Mouse (Mus musculus) MEL (cell line): ENCODE results near the gene Mdfi. TPM values are rescaled to one million over a fixed set of nuclear protein-coding genes. Genes with fewer than 3 reads are reported as not detected.

Experiments
- DNase-seq: peaks from one replicate; pipeline ENCODE4 v3.0.0; 2011; ENCODE audit warnings: low read depth, low spot score
- H3K27ac ChIP-seq: 2 replicates; pipeline ENCODE4 v1.5.1; 2012; ENCODE audit warnings: low read depth, mild to moderate bottlenecking, control low read depth, low read length, moderate library complexity; ENCODE audit not compliant: control insufficient read depth
- H3K27me3 ChIP-seq, 2 experiments: fragments of 150-350 bp in 1 of 2; sonication (generic) in 1 of 2; 2 replicates each; pipeline ENCODE4 v1.6.1; 2012; ENCODE audit warnings: low read length in 2 of 2, mild to moderate bottlenecking in 2 of 2, improper control_type of control experiment in 1 of 2, moderate library complexity in 1 of 2; ENCODE audit not compliant: insufficient read depth in 2 of 2, control insufficient read depth in 1 of 2
- H3K36me3 ChIP-seq, 2 experiments: 2 replicates each; pipeline ENCODE4 v1.6.1; 2012 to 2014; ENCODE audit warnings: low read length in 2 of 2, improper control_type of control experiment in 1 of 2, inconsistent platforms in 1 of 2, mild to moderate bottlenecking in 1 of 2; ENCODE audit not compliant: insufficient read depth in 2 of 2, control insufficient read depth in 1 of 2
- H3K4me1 ChIP-seq, 2 experiments: fragments of 150-350 bp in 1 of 2; sonication (generic) in 1 of 2; 2 replicates each; pipeline ENCODE4 v1.6.1; 2012; ENCODE audit warnings: low read length in 2 of 2, improper control_type of control experiment in 1 of 2, mild to moderate bottlenecking in 1 of 2; ENCODE audit not compliant: insufficient read depth in 2 of 2, control insufficient read depth in 1 of 2
- H3K4me3 ChIP-seq, 2 experiments: fragments of 150-350 bp in 1 of 2; sonication (generic) in 1 of 2; 2 replicates each; pipeline ENCODE4 v1.5.1; 2012; ENCODE audit warnings: low read depth in 2 of 2, low read length in 2 of 2, mild to moderate bottlenecking in 2 of 2, moderate library complexity in 2 of 2, control low read depth in 1 of 2, improper control_type of control experiment in 1 of 2; ENCODE audit not compliant: control insufficient read depth in 1 of 2, insufficient read depth in 1 of 2
- H3K79me2 ChIP-seq: 2 replicates; pipeline ENCODE4 v1.6.1; 2012; ENCODE audit warnings: mild to moderate bottlenecking, low read length, moderate library complexity; ENCODE audit not compliant: control insufficient read depth, poor library complexity, insufficient read depth
- H3K9ac ChIP-seq: 2 replicates; pipeline ENCODE4 v1.6.1; 2012; ENCODE audit warnings: low read depth, mild to moderate bottlenecking, control low read depth, low read length, moderate library complexity; ENCODE audit not compliant: control insufficient read depth, poor library complexity, severe bottlenecking
- H3K9me3 ChIP-seq: fragments of 150-350 bp; sonication (generic); replicated peaks from 2 replicates; pipeline ENCODE4 v1.6.1; 2012; ENCODE audit warnings: mild to moderate bottlenecking, low read length, improper control_type of control experiment, moderate library complexity; ENCODE audit not compliant: insufficient read depth
- CTCF ChIP-seq, 3 experiments: IDR thresholded peaks in 2 of 3; conservative IDR thresholded peaks in 1 of 3; 2 replicates each; pipeline ENCODE4 v1.5.1; 2011 to 2012; ENCODE audit warnings: low read length in 3 of 3, low read depth in 2 of 3, mild to moderate bottlenecking in 2 of 3, improper control_type of control experiment in 1 of 3, inconsistent platforms in 1 of 3, mixed read lengths in 1 of 3, moderate library complexity in 1 of 3; ENCODE audit not compliant: control insufficient read depth in 1 of 3, insufficient read depth in 1 of 3, poor library complexity in 1 of 3, severe bottlenecking in 1 of 3
- E2F4 ChIP-seq: IDR thresholded peaks from 2 replicates; pipeline ENCODE4 v1.6.1; 2011; ENCODE audit warnings: low read depth, low read length, improper control_type of control experiment, borderline replicate concordance
- EP300 ChIP-seq, 2 experiments: IDR thresholded peaks; 2 replicates each; pipeline ENCODE4 v1.6.1; 2011; ENCODE audit warnings: improper control_type of control experiment in 2 of 2, low read length in 2 of 2, low read depth in 1 of 2, mild to moderate bottlenecking in 1 of 2
- ETS1 ChIP-seq: IDR thresholded peaks from 2 replicates; pipeline ENCODE4 v1.6.1; 2012; ENCODE audit warnings: low read depth, mild to moderate bottlenecking, inconsistent platforms, low read length, improper control_type of control experiment, moderate library complexity
- GABPA ChIP-seq: IDR thresholded peaks from 2 replicates; pipeline ENCODE4 v1.6.1; 2012; ENCODE audit warnings: low read depth, mild to moderate bottlenecking, inconsistent platforms, low read length, improper control_type of control experiment, moderate library complexity
- GATA1 ChIP-seq: IDR thresholded peaks from 2 replicates; pipeline ENCODE4 v1.6.1; 2011; ENCODE audit warnings: low read depth, low read length, improper control_type of control experiment
- KAT2A ChIP-seq: conservative IDR thresholded peaks from 2 replicates; pipeline ENCODE4 v1.6.1; 2012; ENCODE audit warnings: low read depth, low read length, improper control_type of control experiment, inconsistent platforms
- MXI1 ChIP-seq: IDR thresholded peaks from 2 replicates; pipeline ENCODE4 v1.6.1; 2011; ENCODE audit warnings: mild to moderate bottlenecking, low read depth, low read length, improper control_type of control experiment
- NRF1 ChIP-seq: IDR thresholded peaks from 2 replicates; pipeline ENCODE4 v1.6.1; 2014; ENCODE audit warnings: low read depth, mild to moderate bottlenecking, inconsistent platforms, low read length, improper control_type of control experiment, moderate library complexity; ENCODE audit not compliant: poor library complexity, insufficient read depth, severe bottlenecking
- RAD21 ChIP-seq: IDR thresholded peaks from 2 replicates; pipeline ENCODE4 v1.6.1; 2011; ENCODE audit warnings: mild to moderate bottlenecking, low read depth, low read length, improper control_type of control experiment
- SMC3 ChIP-seq: IDR thresholded peaks from 2 replicates; pipeline ENCODE4 v1.6.1; 2011; ENCODE audit warnings: low read depth, low read length, improper control_type of control experiment
- TCF12 ChIP-seq: IDR thresholded peaks from 2 replicates; pipeline ENCODE4 v1.6.1; 2014; ENCODE audit warnings: low read depth, mild to moderate bottlenecking, inconsistent platforms, low read length, improper control_type of control experiment, moderate library complexity
- UBTF ChIP-seq: IDR thresholded peaks from 2 replicates; pipeline ENCODE4 v1.6.1; 2012; ENCODE audit warnings: low read depth, mild to moderate bottlenecking, inconsistent platforms, low read length, improper control_type of control experiment, moderate library complexity, borderline replicate concordance; ENCODE audit not compliant: insufficient read depth
- USF1 ChIP-seq: IDR thresholded peaks from 2 replicates; pipeline ENCODE4 v1.6.1; 2014; ENCODE audit warnings: low read depth, mild to moderate bottlenecking, inconsistent platforms, low read length, improper control_type of control experiment, moderate library complexity
- ZC3H11A ChIP-seq: IDR thresholded peaks from 2 replicates; pipeline ENCODE4 v1.6.1; 2012; ENCODE audit warnings: low read depth, mild to moderate bottlenecking, inconsistent platforms, low read length, improper control_type of control experiment
- ZNF384 ChIP-seq: IDR thresholded peaks from 2 replicates; pipeline ENCODE4 v1.6.1; 2012; ENCODE audit warnings: low read depth, mild to moderate bottlenecking, inconsistent platforms, low read length, improper control_type of control experiment
- polyA plus RNA-seq, 2 experiments: library from polyadenylated mRNA; stranded (reverse) in 1 of 2; unstranded in 1 of 2; fragments of >175 nt in 1 of 2; fragments of >200 nt in 1 of 2; gene quantifications; 2 replicates each; pipeline versions ENCODE4 v1.2.1 to v1.2.4; 2012; ENCODE audit warnings: low replicate concordance in 2 of 2, low read depth in 1 of 2; ENCODE audit not compliant: insufficient read length in 2 of 2, insufficient read depth in 1 of 2, missing spikeins in 1 of 2
- total RNA-seq: library from RNA; depleted of rRNA; stranded (reverse); fragments of 300-350 nt; gene quantifications from 2 replicates; pipeline ENCODE4 v1.2.3, GENCODE M21; 2012

Mdfi gene
- total and polyA plus RNA-seq, 3 experiments: not detected

GRCm38 (mm10) chr17:47872311-47873011, 38.0 kb upstream of the Mdfi start:
- no peak for TF ChIP-seq TCF12
- TF ChIP-seq USF1: no peak
- H3K4me3 ChIP-seq: no peak overlapping the region
- no peaks in the 10 kb centered on the region for H3K9me3 ChIP-seq
- H3K36me3 ChIP-seq: peaks cover 0 to 2% of the 10 kb centered on the region in 2 experiments; a peak in 2 of 4 replicates
- no peak overlapping the region for H3K27ac ChIP-seq
- H3K9ac ChIP-seq: no peak overlapping the region
- no peaks in the 10 kb centered on the region for H3K27me3 ChIP-seq
- H3K4me1 ChIP-seq: peaks cover 0 to 6% of the 10 kb centered on the region in 2 experiments; a peak in 1 of 4 replicates
- no peaks in the 10 kb centered on the region for H3K79me2 ChIP-seq
- no peak for DNase-seq

- H3K79me2 ChIP-seq: no peaks in the 10 kb centered on the region
- DNase-seq: no peak
- H3K4me1 ChIP-seq: peaks cover 0 to 6% of the 10 kb centered on the region in 2 experiments; a peak in 1 of 4 replicates
These were observed 35.4 kb upstream of the Mdfi start for GRCm38 (mm10) chr17:47869874-47870273.

GRCm38 (mm10) chr17:47866037-47866436, 31.5 kb upstream of the Mdfi start:
- H3K9ac ChIP-seq: no peak overlapping the region
- H3K9me3 ChIP-seq: no peaks in the 10 kb centered on the region
- H3K4me3 ChIP-seq: no peak overlapping the region

More at GRCm38 (mm10) chr17:47869874-47870273, 35.4 kb upstream of the Mdfi start:
- Histone ChIP-seq H3K27me3 (no peaks in the 10 kb centered on the region), H3K27ac (no peak overlapping the region), H3K9ac (no peak overlapping the region), H3K4me3 (no peak overlapping the region), H3K9me3 (no peaks in the 10 kb centered on the region), H3K36me3 (peaks cover 0 to 2% of the 10 kb centered on the region in 2 experiments; a peak in 2 of 4 replicates)
- no peak for TF ChIP-seq EP300 (IDR thresholded peaks at IDR 0.05; ENCODE audit: low read depth in 1 of 2, low read length in 2 of 2)

GRCm38 (mm10) chr17:47864496-47864895, 30.0 kb upstream of the Mdfi start:
- Histone ChIP-seq H3K27ac (no peak overlapping the region), H3K9ac (no peak overlapping the region), H3K4me3 (peak overlapping the region in 1 of 2 experiments; percentile 37; a peak in 1 of 4 replicates)
- TF ChIP-seq SMC3: peak; percentile 86
- TF ChIP-seq ZNF384: 0 out of 2 replicates have a peak, but pooled peaks have one; percentile 43
- no peak for TF ChIP-seq UBTF
- TF ChIP-seq ZC3H11A: peak; percentile 55; the same call in 1 of the 2 replicates
- TF ChIP-seq RAD21: peak; percentile 59
- peak; percentile 81 to 99 (median 96) for TF ChIP-seq CTCF (IDR thresholded peaks at IDR 0.05 in 2 of 3, conservative IDR thresholded peaks at IDR 0.05 in 1 of 3; ENCODE audit: control insufficient read depth in 1 of 3, insufficient read depth in 1 of 3, low read depth in 2 of 3, low read length in 3 of 3, poor library complexity in 1 of 3, severe bottlenecking in 1 of 3)
- TF ChIP-seq NRF1: 0 out of 2 replicates have a peak, but pooled peaks have one; percentile 21
- TF ChIP-seq EP300 (IDR thresholded peaks at IDR 0.05; ENCODE audit: low read depth in 1 of 2, low read length in 2 of 2): no peak
- TF ChIP-seq, all 39 proteins: peak for 6
- Histone ChIP-seq H3K27me3 (no peaks in the 10 kb centered on the region), H3K36me3 (no peaks in the 10 kb centered on the region), H3K4me1 (no peaks in the 10 kb centered on the region), H3K9me3 (no peaks in the 10 kb centered on the region), H3K79me2 (no peaks in the 10 kb centered on the region)
- peak; percentile 87 for DNase-seq

More at GRCm38 (mm10) chr17:47866037-47866436, 31.5 kb upstream of the Mdfi start:
- Histone ChIP-seq H3K79me2 (no peaks in the 10 kb centered on the region), H3K36me3 (no peaks in the 10 kb centered on the region), H3K27me3 (no peaks in the 10 kb centered on the region), H3K4me1 (no peaks in the 10 kb centered on the region), H3K27ac (no peak overlapping the region)
- TF ChIP-seq MXI1 (no peak), E2F4 (no peak), ETS1 (no peak), KAT2A (no peak), GATA1 (no peak), GABPA (no peak), CTCF (IDR thresholded peaks at IDR 0.05 in 2 of 3, conservative IDR thresholded peaks at IDR 0.05 in 1 of 3; ENCODE audit: control insufficient read depth in 1 of 3, insufficient read depth in 1 of 3, low read depth in 2 of 3, low read length in 3 of 3, poor library complexity in 1 of 3, severe bottlenecking in 1 of 3) (no peak), EP300 (IDR thresholded peaks at IDR 0.05; ENCODE audit: low read depth in 1 of 2, low read length in 2 of 2) (no peak)
- no peak for DNase-seq
